Mouse (Mus musculus) adrenal gland, postnatal 10 days (tissue): ENCODE measurements around the gene Cdc42bpa. TPM values are rescaled to one million over a fixed set of nuclear protein-coding genes. Genes with fewer than 3 reads are reported as not detected.
A peak's percentile ranks its signal among the peaks of the same experiment; 100 is the strongest.

Experiments used
- DNase-seq: peaks from one replicate; pipeline ENCODE4 v3.0.0; 2021; ENCODE audit warnings: mixed read lengths
- total RNA-seq, 2 experiments: library from RNA; stranded (reverse); gene quantifications; 2 replicates each; pipeline ENCODE4 v1.2.3; 2021

Gene Cdc42bpa
- total RNA-seq, 2 experiments from 2014 or later, result 35.6 to 50.3 TPM

DNA sequence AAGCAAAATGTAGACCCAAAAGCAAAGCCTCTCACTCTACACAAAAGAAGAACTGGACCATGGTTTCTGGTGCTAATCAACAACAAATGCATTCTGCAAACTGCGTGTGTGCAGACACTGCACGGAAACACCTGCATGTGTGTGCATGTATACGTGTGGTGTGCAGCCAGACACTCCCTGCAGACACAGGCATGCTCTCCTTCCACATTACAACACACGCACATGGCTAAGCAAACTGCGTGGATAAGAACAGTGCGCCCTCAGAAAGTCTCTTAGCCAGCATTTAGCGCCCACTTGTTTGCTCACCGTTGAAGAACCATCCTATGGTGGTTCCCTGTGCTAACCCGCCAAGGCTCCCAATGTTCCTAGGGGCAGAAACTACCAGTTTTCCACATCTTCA, 233.8 kb downstream of the Cdc42bpa start:
- DNase-seq, result no peak

DNA sequence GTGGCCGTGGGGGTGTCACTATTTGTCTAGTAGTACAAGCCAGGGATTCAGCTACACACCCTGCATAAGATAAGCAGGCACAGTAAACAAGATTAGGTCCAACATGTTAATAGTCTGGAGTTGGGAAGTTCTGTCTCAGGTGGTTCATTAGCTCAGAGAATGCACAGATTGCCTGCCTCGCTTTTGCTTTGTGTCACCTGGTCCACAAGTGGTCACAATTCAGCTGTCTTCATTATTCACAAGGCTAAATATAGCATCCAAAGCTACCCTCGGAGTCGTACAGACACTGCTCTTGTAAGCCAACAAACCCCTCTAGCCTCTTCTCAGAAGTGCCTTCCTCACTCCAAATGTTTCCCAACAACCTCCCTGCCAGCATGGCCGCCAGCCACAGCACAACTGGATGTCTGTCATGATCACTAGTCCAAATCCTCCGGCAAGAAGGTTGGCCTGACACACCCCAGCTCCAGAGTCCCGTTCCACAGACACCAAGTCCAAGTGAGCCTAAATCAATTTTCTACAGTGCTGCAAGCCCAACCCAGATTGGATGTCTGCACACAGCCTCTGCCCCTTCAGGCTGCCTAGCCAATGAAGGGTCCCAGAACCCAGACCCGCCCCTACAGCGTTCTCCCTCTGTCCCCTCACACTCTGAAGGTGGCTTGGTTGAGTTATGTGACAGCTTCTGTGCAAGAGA, 234.7 kb downstream of the Cdc42bpa start:
- peak; percentile 72 for DNase-seq

DNA sequence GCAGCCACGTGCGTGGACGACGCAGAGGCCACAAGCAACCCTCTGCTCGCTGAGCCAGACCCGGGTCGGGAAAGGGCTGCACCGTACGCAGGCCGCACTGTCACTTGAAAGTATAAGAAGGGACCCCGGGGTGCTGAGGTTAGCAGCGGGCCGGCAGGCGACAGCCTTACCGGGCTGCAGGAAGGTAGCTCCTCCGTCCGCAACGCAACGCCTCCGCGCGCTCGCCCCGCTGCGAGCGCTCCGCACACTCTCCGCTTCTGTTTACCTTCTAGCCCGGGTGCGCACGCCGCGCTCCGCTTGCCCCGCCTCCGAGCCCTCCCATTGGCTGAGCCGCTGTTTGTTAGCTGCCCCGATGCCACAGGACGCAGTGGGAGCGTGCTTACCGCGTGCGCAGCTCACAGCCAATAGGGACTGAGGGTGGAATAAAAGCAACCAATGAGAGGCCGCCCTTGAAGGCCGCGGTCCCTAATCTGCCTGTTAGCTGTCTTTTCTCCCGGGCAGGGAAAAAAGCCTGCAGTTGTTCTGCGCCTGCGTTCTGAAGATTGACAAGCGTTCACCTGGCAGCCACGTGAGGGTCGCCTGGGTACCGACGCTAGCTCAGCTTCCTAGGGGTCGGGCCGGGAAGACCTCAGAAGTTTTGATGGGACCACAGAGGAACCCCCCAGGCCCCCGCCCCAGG, 235.6 kb downstream of the Cdc42bpa start:
- DNase-seq, result peak; percentile 99

DNA sequence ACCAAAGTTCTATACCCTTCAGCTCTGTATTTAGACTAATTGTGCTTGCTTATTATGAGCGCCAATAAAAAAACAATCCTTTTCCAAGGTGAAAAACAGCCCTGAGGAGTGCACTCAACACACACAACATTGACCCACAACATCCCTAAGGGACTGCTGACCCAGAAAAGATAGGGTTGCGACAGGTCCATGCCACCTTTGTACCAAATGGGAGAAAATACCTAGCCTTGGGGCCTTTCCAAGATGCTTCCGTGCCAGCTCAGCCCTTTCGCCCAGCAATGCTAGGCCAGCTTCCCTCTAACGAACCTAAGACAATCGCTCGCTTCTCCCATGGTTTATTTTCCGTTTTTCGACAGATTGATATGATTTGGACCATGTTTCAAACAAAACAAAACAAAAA, 236.2 kb downstream of the Cdc42bpa start:
- DNase-seq, result peak; percentile 78

DNA sequence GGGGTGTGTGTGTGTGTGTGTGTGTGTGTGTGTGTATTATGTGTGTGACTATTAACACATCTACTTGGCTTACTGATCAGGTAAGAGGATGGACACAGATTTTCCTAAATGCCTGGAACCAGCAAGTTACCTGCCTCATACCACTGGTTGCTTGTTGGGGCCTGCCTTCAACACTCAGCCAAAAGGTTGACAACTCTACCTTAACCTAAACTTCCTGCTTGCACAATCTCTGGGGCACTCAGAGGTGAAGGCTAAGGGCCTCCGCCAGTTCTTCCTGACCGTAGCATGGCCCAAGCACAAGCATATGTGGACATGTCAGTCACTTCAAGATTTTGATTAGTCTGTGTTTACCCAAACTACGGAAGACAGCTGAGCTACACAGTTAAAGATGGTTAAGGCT, 237.7 kb downstream of the Cdc42bpa start:
- DNase-seq, result no peak

DNA sequence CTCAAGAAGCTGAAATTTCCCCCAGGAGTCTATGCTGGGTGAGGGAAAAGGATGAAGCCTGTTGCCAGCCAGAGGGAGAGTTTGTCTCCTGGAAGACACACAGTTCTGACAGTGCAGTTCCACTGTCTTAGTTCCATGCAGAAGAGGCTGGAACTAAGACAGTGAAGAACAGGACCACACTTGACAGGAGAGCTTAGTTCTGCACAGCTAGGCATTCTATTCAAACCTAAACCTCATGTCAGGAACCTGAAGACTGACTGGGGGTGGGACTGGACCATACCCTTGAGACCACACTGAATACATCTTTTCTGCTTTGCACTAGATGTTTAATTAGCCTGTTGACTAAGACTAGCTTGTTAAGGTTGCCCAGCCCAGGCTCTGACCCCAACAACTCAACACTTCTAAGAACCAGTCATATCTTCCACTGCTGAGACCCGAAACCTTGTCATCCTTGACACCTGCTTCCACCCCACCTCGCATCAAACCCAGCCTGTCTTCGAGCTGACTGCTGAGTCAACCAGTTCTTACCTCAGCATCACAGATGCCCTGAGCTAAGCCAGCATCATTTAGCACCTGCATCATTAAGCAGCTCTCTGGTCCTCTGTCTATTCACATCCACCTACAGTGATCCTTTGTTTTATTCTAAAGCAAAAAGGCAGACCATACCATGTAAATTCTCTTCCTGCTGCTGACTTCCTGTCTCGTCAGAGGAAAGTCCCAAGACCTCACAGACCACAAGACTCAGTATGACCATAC, 238.9 kb downstream of the Cdc42bpa start, which contains the start of gene Coq8a:
Gene Coq8a, minus strand, starts transcription at position 644 of the 756 bp plus-strand sequence.
- no peak for DNase-seq

DNA sequence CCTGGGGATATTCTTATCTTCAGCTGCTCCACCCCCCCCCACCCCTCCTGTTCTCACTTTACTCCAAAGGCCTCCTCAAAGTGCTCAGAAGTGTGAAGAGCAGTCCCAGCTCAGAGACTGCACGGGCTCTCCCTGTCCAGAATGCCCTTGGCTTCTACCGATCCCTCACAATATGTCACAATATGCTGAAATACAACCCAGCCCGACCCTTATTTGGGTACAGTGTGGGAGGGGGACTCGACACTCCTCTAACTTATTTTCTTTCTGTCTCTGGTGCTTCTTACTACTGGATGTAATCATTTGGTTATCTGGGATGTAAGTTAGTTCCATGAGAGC, 239.4 kb downstream of the Cdc42bpa start:
- DNase-seq, result no peak

DNA sequence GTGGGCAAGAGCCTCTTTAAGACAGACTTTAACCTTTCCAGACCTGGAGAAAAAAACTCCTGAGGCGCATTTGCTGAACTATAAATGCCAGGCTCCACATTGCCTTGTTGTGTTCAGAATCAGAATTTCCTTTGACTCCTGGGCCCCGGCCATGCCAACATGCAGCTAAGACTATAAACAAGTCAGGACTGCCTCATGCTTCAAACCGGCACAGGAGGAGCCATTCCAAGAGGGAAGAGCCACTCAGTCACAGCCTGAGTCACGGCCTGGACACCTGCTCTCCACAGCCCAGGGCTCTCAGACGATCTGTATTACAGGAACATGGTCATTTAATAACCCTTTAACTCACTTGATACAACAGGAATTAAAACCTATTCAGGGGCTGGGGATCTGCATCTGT, 240.4 kb downstream of the Cdc42bpa start:
- no peak for DNase-seq

DNA sequence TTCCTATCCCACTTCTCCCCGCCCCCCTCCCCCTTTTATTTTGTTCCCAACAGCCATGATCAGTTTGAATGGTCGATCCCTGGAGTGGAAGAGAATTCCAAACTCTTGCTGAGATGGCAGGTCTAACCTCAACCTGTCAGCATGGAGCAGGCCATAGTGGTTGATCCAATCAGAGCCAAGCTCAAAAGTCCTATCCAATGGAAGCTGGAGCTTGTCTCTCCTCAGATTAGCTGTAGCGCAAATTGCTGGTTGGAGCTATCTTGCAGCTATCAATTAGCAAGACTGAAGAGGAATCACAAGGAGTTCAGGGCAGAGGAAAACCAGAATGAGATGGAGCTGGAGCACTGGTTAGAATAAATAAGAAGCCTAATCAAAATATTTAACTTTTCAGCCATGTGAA, 248.1 kb downstream of the Cdc42bpa start:
- DNase-seq, result no peak

DNA sequence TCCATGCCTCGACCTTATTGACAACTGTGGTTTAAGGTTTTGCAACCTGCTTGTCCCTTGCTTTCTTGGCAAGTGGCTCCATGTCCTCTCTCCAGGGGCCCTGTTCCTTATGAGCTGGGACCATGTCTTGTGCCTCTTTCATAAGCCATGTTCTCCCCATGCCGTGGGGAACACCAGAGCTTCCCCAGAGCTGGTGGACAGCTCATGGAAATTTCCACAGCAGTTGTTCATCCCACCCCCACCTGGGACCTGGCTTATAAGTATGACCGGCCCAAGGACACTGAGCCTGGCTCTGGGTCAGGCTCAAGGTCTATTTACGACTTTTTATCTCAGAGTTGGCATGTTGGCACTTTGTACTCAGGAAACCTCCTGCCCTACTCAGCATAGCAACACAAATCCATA, 249.8 kb downstream of the Cdc42bpa start:
- DNase-seq, result peak; percentile 83

DNA sequence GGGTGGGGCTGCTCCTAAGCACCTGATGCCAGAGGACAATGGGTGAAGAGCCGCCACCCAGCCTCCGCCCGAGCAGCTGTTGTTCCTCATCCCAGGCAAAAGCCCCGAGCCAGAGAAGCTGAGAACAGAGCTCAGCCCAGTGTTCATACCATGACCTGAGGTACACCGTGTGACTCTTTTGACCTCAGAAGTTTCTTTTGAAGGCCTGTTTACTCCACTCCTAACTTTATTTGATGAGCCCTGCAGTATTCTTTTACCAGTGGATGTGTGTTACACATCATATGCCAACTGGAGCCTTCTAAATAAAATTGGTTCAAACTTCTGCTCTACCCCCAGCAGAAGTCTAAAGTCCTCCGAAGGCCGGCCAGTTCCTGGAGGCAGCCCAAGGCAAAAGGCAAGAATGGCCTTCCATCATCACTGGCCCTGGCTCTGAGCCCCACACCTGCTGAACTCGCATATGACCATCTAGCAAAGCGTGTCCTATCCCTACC, 250.6 kb downstream of the Cdc42bpa start:
- peak; percentile 69 for DNase-seq

DNA sequence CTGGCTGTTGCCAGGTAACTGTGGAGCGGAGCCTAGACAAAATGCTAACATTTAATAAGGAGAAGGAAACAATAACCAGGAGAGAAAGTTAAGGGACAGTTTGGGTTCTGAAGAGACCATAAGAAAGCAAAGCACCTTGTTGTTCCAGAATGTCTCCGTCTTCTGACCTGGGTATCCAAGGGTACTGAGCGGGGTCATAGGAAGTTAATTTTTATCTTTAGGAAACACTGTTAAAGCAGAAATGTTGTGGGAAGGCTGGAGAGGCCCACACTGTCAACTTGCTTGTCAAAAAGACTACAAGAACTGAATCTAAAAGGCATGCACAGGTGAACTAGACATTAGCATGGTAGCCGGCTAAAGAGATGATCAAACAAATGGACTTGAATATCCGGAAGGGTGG, 252.6 kb downstream of the Cdc42bpa start:
- no peak for DNase-seq

DNA sequence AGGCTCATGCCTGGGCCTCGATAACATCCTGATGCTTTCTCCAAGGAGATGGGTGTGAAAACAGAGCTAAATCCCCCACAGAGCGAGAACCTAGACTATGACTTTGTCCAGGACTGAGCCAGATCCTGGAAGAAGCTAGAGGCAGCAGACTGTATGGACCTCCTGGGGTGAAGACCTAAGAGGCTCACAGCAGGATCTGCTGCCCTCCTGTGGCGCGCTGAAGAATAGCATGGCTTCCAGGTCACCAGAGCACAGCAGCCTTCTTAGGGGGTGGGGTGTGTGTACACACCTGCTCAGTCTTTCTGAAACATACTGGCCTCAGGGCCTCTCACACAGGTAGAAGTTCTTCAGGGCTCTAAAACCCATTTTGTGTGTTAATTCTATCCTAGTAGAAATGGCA, 254.8 kb downstream of the Cdc42bpa start:
- peak; percentile 79 for DNase-seq

Other genes with a start within 250 kb of the Cdc42bpa start
- gene Kif28, start 215.2 kb upstream of the Cdc42bpa start, total RNA-seq, result not detected
- not detected for gene Gm10518, start 157.1 kb upstream of the Cdc42bpa start, total RNA-seq
- gene Ahctf1, start 156.8 kb upstream of the Cdc42bpa start, total RNA-seq, result 10 to 100 TPM; 32.5 to 36.3 TPM
- 1,000 to 10,000 TPM; 1,138 to 1,532 TPM for gene Coq8a, start 239.1 kb downstream of the Cdc42bpa start, total RNA-seq